Mouse (Mus musculus): ENCODE measurements at regions not wholly inside any gene's neighbourhood (a gene's known extent, or its start where the extent isn't known, plus 50 kb on each side); places are given as distances from the start of the nearest gene placed in this dataset.

- no peak for TF ChIP-seq RCOR1 (conservative IDR thresholded peaks at IDR 0.05; ENCODE audit: low read depth, low read length)
Measured at GRCm38 (mm10) chr15:62402142-62402541, 1442.8 kb downstream of the Gsdmc2 start (continued).

- Histone ChIP-seq H3K79me2 (replicated peaks; ENCODE audit: control insufficient read depth, extremely low read depth, insufficient read depth, poor library complexity, severe bottlenecking) (no peaks in the 10 kb centered on the region), H3K4me2 (ENCODE audit: insufficient read depth, low read depth, poor library complexity, severe bottlenecking) (peak overlapping the region; percentile 57), H3K4me3 (replicated peaks in 1 of 3; ENCODE audit: low read depth in 2 of 3, low read length in 2 of 3, poor library complexity in 1 of 3) (no peak overlapping the region), H3K36me3 (replicated peaks in 1 of 2; ENCODE audit: control insufficient read depth in 1 of 2, insufficient read depth in 1 of 2, low read length in 1 of 2) (no peaks in the 10 kb centered on the region), H3K9me3 (replicated peaks; ENCODE audit: low read length) (no peaks in the 10 kb centered on the region), H3K27me3 (replicated peaks) (no peaks in the 10 kb centered on the region), H3K9ac (ENCODE audit: insufficient read depth, low read depth) (no peak overlapping the region), H3K4me1 (ENCODE audit: control insufficient read depth in 1 of 2, insufficient read depth in 2 of 2) (peaks cover 23 to 40% of the 10 kb centered on the region in 2 experiments), H3K27ac (ENCODE audit: insufficient read depth, low read depth) (peak overlapping the region; percentile 2; the same call in 1 of the 2 replicates)
- dilution Hi-C loops (cut with MboI; ENCODE audit: extremely low pct_ligation_motif_present, extremely low pct_unique_long_range_greater_than_20kb, low sequenced_read_pairs): no loop called here
- TF ChIP-seq USF1 (IDR thresholded peaks at IDR 0.05; ENCODE audit: low read depth, low read length) (no peak), TCF12 (IDR thresholded peaks at IDR 0.05; ENCODE audit: low read depth, low read length) (no peak), SMC3 (IDR thresholded peaks at IDR 0.05; ENCODE audit: low read depth, low read length) (peak; percentile 8; the same call in 1 of the 2 replicates), NRF1 (IDR thresholded peaks at IDR 0.05; ENCODE audit: low read depth, low read length) (no peak), IRF4 (IDR thresholded peaks at IDR 0.05; ENCODE audit: low read depth, low read length) (peak; percentile 81), CHD1 (IDR thresholded peaks at IDR 0.05; ENCODE audit: low read depth, low read length) (no peak), GABPA (IDR thresholded peaks at IDR 0.05; ENCODE audit: insufficient replicate concordance, low read depth, low read length) (no peak), MEF2A (IDR thresholded peaks at IDR 0.05; ENCODE audit: borderline replicate concordance, low read depth, low read length) (0 out of 2 replicates have a peak, but pooled peaks have one; percentile 48), UBTF (IDR thresholded peaks at IDR 0.05; ENCODE audit: low read depth, low read length) (no peak), BHLHE40 (IDR thresholded peaks at IDR 0.05; ENCODE audit: low read depth, low read length) (0 out of 2 replicates have a peak, but pooled peaks have one; percentile 46), ETS1 (conservative IDR thresholded peaks at IDR 0.05; ENCODE audit: low read depth, low read length) (peak; percentile 46; the same call in 1 of the 2 replicates), EP300 (IDR thresholded peaks at IDR 0.05; ENCODE audit: low read length) (peak; percentile 83)
- peak; percentile 63 for DNase-seq (ENCODE audit: extremely low read depth)
- in situ Hi-C loops (cut with MboI; ENCODE audit: low pct_ligation_motif_present, low pct_unique_long_range_greater_than_20kb, low sequenced_read_pairs): no loop called here
Measured at GRCm38 (mm10) chr15:62400984-62401609, 1443.9 kb downstream of the Gsdmc2 start.

GRCm38 (mm10) chr15:62399381-62399780 is 1445.6 kb downstream of the Gsdmc2 start:
- TF ChIP-seq PAX5 (IDR thresholded peaks at IDR 0.05; ENCODE audit: low read length) (no peak), EP300 (IDR thresholded peaks at IDR 0.05; ENCODE audit: low read length) (no peak), CTCF (conservative IDR thresholded peaks at IDR 0.05 in 1 of 2, IDR thresholded peaks at IDR 0.05 in 1 of 2; ENCODE audit: low read depth in 2 of 2, low read length in 2 of 2) (no peak)
- Histone ChIP-seq H3K79me2 (replicated peaks; ENCODE audit: control insufficient read depth, extremely low read depth, insufficient read depth, poor library complexity, severe bottlenecking) (no peaks in the 10 kb centered on the region), H3K4me1 (ENCODE audit: control insufficient read depth in 1 of 2, insufficient read depth in 2 of 2) (peaks cover 29 to 54% of the 10 kb centered on the region in 2 experiments), H3K4me3 (replicated peaks in 1 of 3; ENCODE audit: low read depth in 2 of 3, low read length in 2 of 3, poor library complexity in 1 of 3) (no peak overlapping the region), H3K9me3 (replicated peaks; ENCODE audit: low read length) (no peaks in the 10 kb centered on the region), H3K27ac (ENCODE audit: insufficient read depth, low read depth) (no peak overlapping the region), H3K36me3 (replicated peaks in 1 of 2; ENCODE audit: control insufficient read depth in 1 of 2, insufficient read depth in 1 of 2, low read length in 1 of 2) (no peaks in the 10 kb centered on the region), H3K4me2 (ENCODE audit: insufficient read depth, low read depth, poor library complexity, severe bottlenecking) (no peak overlapping the region), H3K9ac (ENCODE audit: insufficient read depth, low read depth) (no peak overlapping the region), H3K27me3 (replicated peaks) (no peaks in the 10 kb centered on the region)
- DNase-seq (ENCODE audit: extremely low read depth): no peak
- in situ Hi-C loops (cut with MboI; ENCODE audit: low pct_ligation_motif_present, low pct_unique_long_range_greater_than_20kb, low sequenced_read_pairs) (no loop called here), dilution Hi-C loops (cut with MboI; ENCODE audit: extremely low pct_ligation_motif_present, extremely low pct_unique_long_range_greater_than_20kb, low sequenced_read_pairs) (no loop called here)
